Mouse (Mus musculus) heart, embryonic 13.5 days (tissue): ENCODE data around the gene Tchp. TPM values are rescaled to one million over a fixed set of nuclear protein-coding genes. Genes with fewer than 3 reads are reported as not detected.
A peak's percentile ranks its signal among the peaks of the same experiment; 100 is the strongest.

Experiments
- ATAC-seq: fragments of 200-750 bp; cut with Nextera tagmentation; 2 replicates; pipeline ENCODE4 v1.8.0; 2017; ENCODE audit warnings: moderate TSS enrichment; ENCODE audit not compliant: insufficient number of reproducible peaks, low FRiP score, low TSS enrichment; ENCODE audit errors: extremely low read depth
- H3K27ac ChIP-seq: fragments of 300-500 bp; sonication (generic); replicated peaks from 2 replicates; pipeline ENCODE4 v1.5.1; 2015; ENCODE audit warnings: moderate library complexity, mild to moderate bottlenecking, inconsistent platforms
- H3K27me3 ChIP-seq: fragments of 300-500 bp; sonication (generic); replicated peaks from 2 replicates; pipeline ENCODE4 v1.6.1; 2015; ENCODE audit warnings: mild to moderate bottlenecking, inconsistent platforms
- H3K36me3 ChIP-seq: fragments of 300-500 bp; sonication (generic); 2 replicates; pipeline ENCODE4 v1.6.1; 2015; ENCODE audit warnings: mild to moderate bottlenecking, inconsistent platforms
- H3K4me1 ChIP-seq: fragments of 300-500 bp; sonication (generic); 2 replicates; pipeline ENCODE4 v1.6.1; 2015; ENCODE audit warnings: inconsistent platforms
- H3K4me2 ChIP-seq: fragments of 300-500 bp; sonication (generic); 2 replicates; pipeline ENCODE4 v1.6.1; 2015; ENCODE audit warnings: inconsistent platforms, mild to moderate bottlenecking, moderate library complexity
- H3K4me3 ChIP-seq: fragments of 300-500 bp; sonication (generic); 2 replicates; pipeline ENCODE4 v1.5.1; 2015; ENCODE audit warnings: moderate library complexity, mild to moderate bottlenecking, inconsistent platforms
- H3K9ac ChIP-seq: fragments of 300-500 bp; sonication (generic); 2 replicates; pipeline ENCODE4 v1.6.1; 2015; ENCODE audit warnings: inconsistent platforms, mild to moderate bottlenecking, moderate library complexity
- H3K9me3 ChIP-seq: fragments of 300-500 bp; sonication (generic); 2 replicates; pipeline ENCODE4 v1.6.1; 2016; ENCODE audit warnings: inconsistent platforms
- WGBS: fragments of 180-500 bp; shearing (Covaris S2); methylation state at CpG from one replicate; pipeline ENCODE4 v1.1.7; 2015; ENCODE audit warnings: mixed read lengths; 5-methylcytosine and 5-hydroxymethylcytosine counted together
- polyA plus RNA-seq: library from polyadenylated mRNA; unstranded; fragments of >200 nt; fragmentation: Nextera tagmentation; extraction: Ambion mirVana; gene quantifications from 2 replicates; pipeline ENCODE4 v1.2.1, GENCODE M21; 2015

The Tchp gene
- 8.0 and 8.1 TPM in 2 replicates for polyA plus RNA-seq

DNA sequence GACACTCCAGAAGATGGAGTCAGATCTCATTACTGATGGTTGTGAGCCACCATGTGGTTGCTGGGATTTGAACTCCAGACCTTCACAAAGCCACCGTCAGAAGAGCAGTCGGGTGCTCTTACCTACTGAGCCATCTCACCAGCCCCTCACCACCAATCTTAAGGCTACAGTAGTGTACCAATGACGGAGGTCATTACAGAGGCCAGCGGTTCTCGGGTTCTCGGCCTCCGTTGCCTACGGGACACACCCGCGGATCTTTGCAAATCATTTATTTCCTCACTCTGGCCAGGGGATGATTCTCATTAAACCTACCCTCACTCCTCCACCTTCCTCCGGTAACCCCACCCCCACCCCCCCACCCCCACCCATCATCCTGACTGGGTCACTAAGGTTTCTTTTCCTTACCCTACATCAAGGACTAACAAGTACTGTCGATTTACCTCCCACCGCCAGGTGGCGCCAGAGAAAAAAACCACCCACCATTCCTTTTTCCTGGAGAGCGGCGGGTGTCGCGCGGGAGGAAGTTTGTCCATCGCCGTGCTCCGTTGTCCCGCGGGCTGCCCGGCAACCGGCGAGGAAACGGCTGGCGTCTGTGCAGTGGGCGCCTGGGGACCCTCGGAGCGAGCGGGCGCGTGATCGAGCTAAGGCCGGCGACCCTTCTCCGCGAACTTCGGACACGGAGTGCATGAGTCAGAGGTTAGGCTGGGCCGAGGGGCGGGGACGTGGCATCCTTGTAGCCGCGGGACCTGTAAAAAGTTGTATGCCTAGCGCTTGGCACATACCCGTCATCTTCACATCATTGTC is at the start of gene Tchp:
Tchp (plus strand) TSS at position 496 of the 804 bp plus-strand sequence.
- Histone ChIP-seq H3K4me3 (peak within 1 kb of the TSS; percentile 88), H3K4me1 (peaks cover 7% of the 10 kb centered on the region), H3K27ac (no peak within 1 kb of the TSS), H3K9me3 (no peaks in the 10 kb centered on the region), H3K4me2 (peak within 1 kb of the TSS; percentile 75), H3K27me3 (0 out of 2 replicates have a peak, but pooled peaks cover 4% of the 10 kb centered on the region), H3K9ac (peak within 1 kb of the TSS; percentile 91), H3K36me3 (peaks cover 34% of the 10 kb centered on the region)
- peak; percentile 56; the same call in 1 of the 2 replicates for ATAC-seq
- WGBS, result 4% methylated on average over 49 of the region's 49 CpGs

DNA sequence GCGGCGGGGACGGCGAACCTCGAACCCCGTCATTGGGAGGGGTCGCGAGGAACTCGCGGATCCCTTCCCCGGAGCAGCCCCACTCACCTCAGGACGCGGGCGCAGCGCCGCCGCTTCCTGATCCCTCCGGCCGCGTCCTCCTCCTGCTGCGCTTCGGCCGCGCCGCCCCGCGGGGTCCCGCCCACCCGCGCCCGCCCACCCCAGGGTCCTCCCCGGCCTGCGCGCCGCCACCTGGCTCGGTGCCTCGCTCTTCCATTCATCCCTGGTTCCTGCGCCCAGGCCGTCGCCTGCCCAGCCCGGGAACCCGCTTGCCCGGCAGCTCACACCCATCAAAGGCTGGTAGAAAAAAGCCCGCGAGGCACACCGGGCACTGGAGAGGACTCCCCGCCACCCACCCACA is 49.3 kb upstream of the Tchp start, which contains the start of gene Trpv4:
Trpv4 (minus strand) TSS at position 167 of the 400 bp plus-strand sequence.
- no peak within 1 kb of the TSS for H3K27ac ChIP-seq
- ATAC-seq, result peak; percentile 15; the same call in 1 of the 2 replicates
- H3K4me2 ChIP-seq, result peak within 1 kb of the TSS; percentile 95
- WGBS, result under 1% methylated on average over 46 of the region's 47 CpGs
- peaks cover 14% of the 10 kb centered on the region for H3K4me1 ChIP-seq
- H3K36me3 ChIP-seq, result no peaks in the 10 kb centered on the region
- peaks cover 69% of the 10 kb centered on the region for H3K27me3 ChIP-seq
- no peaks in the 10 kb centered on the region for H3K9me3 ChIP-seq
- peak within 1 kb of the TSS; percentile 78 for H3K9ac ChIP-seq
- H3K4me3 ChIP-seq, result peak within 1 kb of the TSS; percentile 62

DNA sequence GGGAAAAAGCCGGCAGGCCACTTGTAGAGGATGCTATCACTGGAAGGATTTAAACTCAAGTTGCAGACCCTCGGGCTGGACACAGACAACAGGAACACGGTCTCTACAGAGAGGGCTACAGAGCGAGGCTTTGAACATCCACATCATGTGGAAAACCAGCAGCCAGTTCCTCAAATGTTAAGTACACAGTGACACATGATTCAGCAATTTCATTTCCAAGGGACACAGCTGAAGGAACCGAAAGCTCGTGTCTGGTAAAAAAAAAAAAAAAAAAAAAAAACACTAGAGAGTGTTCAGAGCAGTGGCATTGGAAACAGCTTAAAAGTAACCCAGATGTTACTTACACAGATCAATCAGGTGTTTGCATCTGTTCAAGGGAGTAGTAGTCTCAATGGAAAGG is 46.5 kb upstream of the Tchp start:
- H3K4me2 ChIP-seq, result no peak overlapping the region
- H3K9ac ChIP-seq, result no peak overlapping the region
- WGBS, result 66% methylated on average over 6 of the region's 6 CpGs
- H3K36me3 ChIP-seq, result no peaks in the 10 kb centered on the region
- no peak overlapping the region for H3K4me3 ChIP-seq
- H3K27ac ChIP-seq, result no peak overlapping the region
- no peaks in the 10 kb centered on the region for H3K9me3 ChIP-seq
- peaks cover 49% of the 10 kb centered on the region for H3K27me3 ChIP-seq
- ATAC-seq, result no peak
- peaks cover 14% of the 10 kb centered on the region for H3K4me1 ChIP-seq

DNA sequence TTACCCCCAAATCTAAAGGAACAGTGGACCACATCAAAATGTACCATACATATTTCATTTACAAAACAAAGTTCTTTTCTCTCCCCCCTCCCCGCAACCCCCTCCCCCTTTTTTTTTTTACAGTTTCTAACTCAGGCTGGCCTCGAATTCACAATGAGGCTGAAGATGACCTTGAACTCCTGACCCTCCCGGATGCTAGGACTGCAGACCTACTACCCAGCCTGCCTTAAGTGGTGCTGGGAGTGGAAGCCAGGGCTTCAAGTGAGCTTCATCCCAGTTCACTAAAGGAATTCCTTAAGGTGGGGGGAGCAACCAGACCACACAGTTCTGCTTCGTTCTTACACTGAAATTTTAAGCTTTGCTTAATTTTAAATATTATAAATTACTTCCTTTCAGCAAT is 43.4 kb upstream of the Tchp start:
- H3K4me1 ChIP-seq, result peaks cover 5% of the 10 kb centered on the region
- no peak overlapping the region for H3K27ac ChIP-seq

DNA sequence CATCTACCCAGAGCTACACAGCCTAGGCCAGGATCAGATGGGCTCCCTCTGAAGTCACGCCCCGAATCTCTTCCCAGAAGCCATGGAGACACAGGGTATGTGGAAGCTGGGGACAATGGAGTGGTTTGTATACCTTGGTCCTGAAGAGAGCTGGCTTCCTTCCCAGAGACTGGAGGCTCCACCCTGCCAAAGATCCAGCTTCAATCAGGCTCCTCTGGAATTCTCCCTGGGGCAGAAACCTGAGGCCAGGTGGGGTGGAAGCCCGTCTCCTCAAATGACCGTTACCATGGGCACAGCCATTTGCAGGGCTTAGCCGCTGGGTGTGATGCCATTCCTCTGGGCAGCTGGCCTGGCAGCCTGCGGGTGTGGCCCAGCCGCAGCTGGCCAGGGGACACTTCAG is 42.8 kb upstream of the Tchp start:
- no peak for ATAC-seq
- Histone ChIP-seq H3K4me3 (no peak overlapping the region), H3K4me1 (peaks cover 5% of the 10 kb centered on the region), H3K27me3 (peaks cover 17% of the 10 kb centered on the region), H3K4me2 (no peak overlapping the region), H3K27ac (no peak overlapping the region), H3K9me3 (no peaks in the 10 kb centered on the region), H3K36me3 (0 out of 2 replicates have a peak, but pooled peaks cover 3% of the 10 kb centered on the region), H3K9ac (no peak overlapping the region; the same call in 1 of the 2 replicates)
- WGBS, result 72% methylated on average over 7 of the region's 7 CpGs

More for the DNA sequence above, 43.4 kb upstream of the Tchp start:
- Histone ChIP-seq H3K27me3 (peaks cover 23% of the 10 kb centered on the region), H3K9ac (no peak overlapping the region), H3K4me2 (no peak overlapping the region), H3K4me3 (no peak overlapping the region), H3K36me3 (0 out of 2 replicates have a peak, but pooled peaks cover 2% of the 10 kb centered on the region), H3K9me3 (no peaks in the 10 kb centered on the region)
- 73% methylated on average over 4 of the region's 4 CpGs for WGBS
- ATAC-seq, result no peak

DNA sequence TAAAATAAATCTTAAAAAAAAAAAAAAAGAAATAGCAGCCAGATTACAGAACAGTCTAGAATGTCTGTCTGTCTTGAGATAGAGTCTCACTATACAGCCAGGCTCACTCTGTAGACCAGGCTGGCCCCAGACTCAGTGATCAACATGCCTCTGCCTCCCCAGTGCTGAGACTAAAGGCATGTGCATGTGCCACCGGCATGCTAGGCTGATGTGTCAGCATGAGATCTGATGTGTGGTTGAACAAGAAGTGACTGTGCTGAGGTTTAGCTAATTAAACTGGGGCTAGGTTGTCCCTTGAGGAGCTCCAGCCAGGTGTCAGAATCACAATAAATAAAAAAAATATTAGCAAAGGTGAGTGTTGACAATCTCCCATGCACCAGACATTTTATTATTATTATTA is 40.9 kb upstream of the Tchp start:
- Histone ChIP-seq H3K36me3 (peaks cover 12% of the 10 kb centered on the region; the same call in 1 of the 2 replicates), H3K4me2 (peak overlapping the region; percentile 70; the same call in 1 of the 2 replicates), H3K9ac (peak overlapping the region; percentile 65; the same call in 1 of the 2 replicates), H3K27me3 (peaks cover 5% of the 10 kb centered on the region; the same call in 1 of the 2 replicates), H3K9me3 (no peaks in the 10 kb centered on the region), H3K4me1 (peaks cover 5% of the 10 kb centered on the region), H3K27ac (no peak overlapping the region), H3K4me3 (no peak overlapping the region)
- WGBS, result 64% methylated on average over 1 of the region's 1 CpGs
- no peak for ATAC-seq

DNA sequence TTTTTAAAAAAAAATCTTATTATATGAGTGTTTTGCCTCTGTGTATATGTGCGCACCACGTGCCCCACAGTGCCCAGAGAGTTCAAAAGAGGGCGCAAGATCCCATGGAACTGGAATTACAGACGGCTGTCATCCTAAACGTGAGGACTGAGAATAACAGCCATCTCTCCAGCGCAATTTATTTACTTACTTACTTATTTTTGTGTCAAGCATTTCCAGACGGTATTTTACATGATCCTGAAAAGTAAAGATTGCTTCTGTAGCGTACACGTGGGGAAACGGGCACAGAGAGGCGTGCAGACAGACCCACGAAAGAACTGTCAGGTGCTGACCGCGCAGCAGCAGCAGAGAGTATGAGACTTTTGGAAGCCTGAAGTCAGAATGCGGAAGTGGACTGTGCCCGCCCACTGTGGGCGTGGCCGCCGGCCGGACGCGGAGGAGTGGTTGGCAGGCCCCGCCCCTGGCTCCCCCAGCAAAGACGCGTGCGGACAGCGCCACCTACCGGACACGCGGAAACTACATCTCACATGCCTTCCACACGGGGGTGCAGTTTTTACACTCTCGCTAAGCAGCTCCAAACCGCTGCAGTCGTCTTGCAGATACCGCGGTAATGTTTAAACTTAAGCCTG is 40.2 kb upstream of the Tchp start:
- ATAC-seq, result peak; percentile 92
- H3K4me1 ChIP-seq, result peaks cover 5% of the 10 kb centered on the region
- H3K27me3 ChIP-seq, result peaks cover 5% of the 10 kb centered on the region; the same call in 1 of the 2 replicates
- peak overlapping the region; percentile 70 for H3K4me2 ChIP-seq
- H3K4me3 ChIP-seq, result peak overlapping the region; percentile 43
- H3K9ac ChIP-seq, result peak overlapping the region; percentile 65
- H3K36me3 ChIP-seq, result peaks cover 12% of the 10 kb centered on the region; the same call in 1 of the 2 replicates
- peak overlapping the region; percentile 71 for H3K27ac ChIP-seq
- H3K9me3 ChIP-seq, result no peaks in the 10 kb centered on the region
- WGBS, result 3% methylated on average over 36 of the region's 36 CpGs

DNA sequence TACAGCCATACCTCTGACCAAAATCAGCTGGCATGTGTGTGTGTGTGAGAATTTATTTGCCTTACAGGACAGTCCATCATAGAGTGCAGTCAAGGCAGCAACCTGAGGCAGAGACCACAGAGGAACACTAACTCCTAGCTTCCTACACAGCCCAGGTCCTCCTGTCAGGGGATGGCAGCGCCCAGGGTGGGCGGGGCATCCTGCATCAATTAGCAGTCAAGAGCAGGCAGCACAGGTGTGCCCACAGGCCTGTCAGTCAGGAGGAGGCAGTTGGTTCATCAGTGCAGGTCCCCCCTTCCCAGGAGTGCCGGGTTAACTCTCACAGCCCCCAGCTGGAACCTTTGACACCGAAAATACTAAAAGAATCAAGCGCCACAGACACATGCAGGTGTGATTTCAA is 38.5 kb upstream of the Tchp start:
- H3K4me1 ChIP-seq, result peaks cover 5% of the 10 kb centered on the region
- ATAC-seq, result no peak
- peaks cover 12% of the 10 kb centered on the region; the same call in 1 of the 2 replicates for H3K36me3 ChIP-seq
- H3K4me2 ChIP-seq, result no peak overlapping the region
- H3K9ac ChIP-seq, result no peak overlapping the region
- H3K9me3 ChIP-seq, result no peaks in the 10 kb centered on the region
- peaks cover 5% of the 10 kb centered on the region; the same call in 1 of the 2 replicates for H3K27me3 ChIP-seq
- 84% methylated on average over 5 of the region's 5 CpGs for WGBS
- no peak overlapping the region for H3K27ac ChIP-seq
- no peak overlapping the region for H3K4me3 ChIP-seq

DNA sequence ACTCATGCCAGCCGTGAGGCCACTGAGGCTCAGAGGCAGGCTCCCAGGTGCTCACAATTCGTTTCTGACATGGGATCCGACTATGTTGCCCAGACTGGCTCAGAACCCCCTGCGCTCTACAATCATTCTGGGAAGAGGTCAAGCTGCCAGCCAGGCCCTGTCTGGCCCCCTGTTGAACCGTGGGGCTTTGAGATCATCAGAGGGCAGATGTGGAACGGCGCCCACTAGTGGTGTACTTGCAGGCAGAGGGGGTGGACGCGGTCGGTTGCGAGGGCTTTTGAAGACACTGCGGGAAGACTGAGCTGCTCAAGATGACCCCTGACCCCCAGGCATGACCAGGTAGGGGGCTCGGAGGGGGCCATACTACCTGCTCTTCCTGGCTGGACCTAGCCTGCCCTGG is 34.4 kb upstream of the Tchp start:
- H3K4me3 ChIP-seq, result no peak overlapping the region
- H3K36me3 ChIP-seq, result peaks cover 35% of the 10 kb centered on the region
- 82% methylated on average over 13 of the region's 13 CpGs for WGBS
- ATAC-seq, result no peak
- no peak overlapping the region for H3K4me2 ChIP-seq
- no peaks in the 10 kb centered on the region for H3K9me3 ChIP-seq
- H3K27me3 ChIP-seq, result peaks cover 3% of the 10 kb centered on the region; the same call in 1 of the 2 replicates
- no peak overlapping the region for H3K9ac ChIP-seq
- no peaks in the 10 kb centered on the region for H3K4me1 ChIP-seq
- no peak overlapping the region for H3K27ac ChIP-seq

DNA sequence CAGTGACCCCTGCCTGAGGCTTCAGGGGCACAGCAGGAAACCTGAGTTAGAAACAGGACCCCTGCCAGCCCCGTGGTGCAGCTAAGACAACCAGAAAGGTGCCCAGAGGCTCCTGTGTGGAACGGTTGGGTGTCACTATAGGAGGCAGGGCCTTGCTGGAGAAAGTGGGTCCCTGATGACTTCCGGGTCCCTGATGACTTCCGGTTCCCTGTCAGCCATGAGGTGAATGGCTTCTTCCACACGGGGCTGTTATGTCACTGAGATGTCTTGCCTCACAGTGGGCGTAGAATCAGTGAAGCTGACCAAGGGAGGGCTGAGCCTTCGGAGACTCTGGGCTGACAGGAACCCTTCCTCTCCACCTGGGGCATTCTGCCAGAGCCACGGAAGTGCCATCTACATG is 33.0 kb upstream of the Tchp start:
- Histone ChIP-seq H3K4me3 (no peak overlapping the region), H3K27ac (no peak overlapping the region), H3K9ac (no peak overlapping the region), H3K27me3 (no peaks in the 10 kb centered on the region), H3K4me1 (peaks cover 3% of the 10 kb centered on the region), H3K9me3 (no peaks in the 10 kb centered on the region), H3K4me2 (no peak overlapping the region), H3K36me3 (peaks cover 33% of the 10 kb centered on the region)
- WGBS, result 79% methylated on average over 8 of the region's 8 CpGs
- no peak for ATAC-seq

DNA sequence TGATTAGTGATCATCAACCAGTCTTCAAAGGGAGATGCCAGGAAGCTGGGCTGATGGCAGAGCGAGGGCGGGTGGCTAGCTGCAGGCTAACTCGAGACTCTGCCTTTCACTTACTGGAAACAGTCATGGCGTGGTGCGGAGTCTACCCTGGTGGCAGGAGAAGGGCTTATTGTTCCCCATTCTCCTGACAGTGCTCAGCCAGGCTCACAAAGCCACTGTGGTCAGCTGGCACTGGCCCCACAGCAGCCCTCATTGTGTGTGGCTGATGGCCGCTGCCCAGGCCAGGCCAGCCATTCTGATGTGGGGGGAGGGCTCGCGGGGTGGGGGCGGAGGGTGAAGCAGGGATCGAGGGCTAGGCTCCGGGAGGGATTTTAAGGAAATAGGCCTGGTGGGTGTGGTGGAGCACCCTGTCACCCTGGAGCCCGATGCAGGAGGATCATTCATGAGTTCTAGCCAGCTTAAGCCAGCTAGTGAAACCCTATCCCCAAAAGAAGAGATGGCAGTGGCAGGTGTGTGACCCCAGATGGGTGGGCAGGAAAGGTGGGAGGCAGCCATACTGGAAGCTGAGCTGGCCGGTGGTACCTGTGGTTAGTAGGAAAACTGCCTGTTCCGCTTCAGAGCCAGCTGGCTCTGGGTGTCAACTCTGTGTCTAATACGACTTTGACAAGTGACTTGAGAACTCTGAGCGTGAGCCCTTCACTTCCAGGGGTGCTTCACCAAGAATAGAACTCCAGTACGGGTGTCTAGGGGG is 27.5 kb upstream of the Tchp start:
- Histone ChIP-seq H3K27ac (no peak overlapping the region), H3K9me3 (no peaks in the 10 kb centered on the region), H3K4me1 (peaks cover 30% of the 10 kb centered on the region), H3K36me3 (peaks cover 21% of the 10 kb centered on the region), H3K4me2 (no peak overlapping the region), H3K4me3 (no peak overlapping the region), H3K9ac (no peak overlapping the region), H3K27me3 (peaks cover 6% of the 10 kb centered on the region; the same call in 1 of the 2 replicates)
- 72% methylated on average over 17 of the region's 17 CpGs for WGBS
- no peak for ATAC-seq
